Mouse (Mus musculus) liver, embryonic 15.5 days (tissue): ENCODE measurements around the gene Unc45a. TPM values are rescaled to one million over a fixed set of nuclear protein-coding genes. Genes with fewer than 3 reads are reported as not detected.
A peak's percentile ranks its signal among the peaks of the same experiment; 100 is the strongest.
"Not testable (repeated sequence)": the region's sequence is repeated elsewhere in the genome, so short reads cannot be mapped to it uniquely, and the experiment has no call there.

ENCODE experiments used
- ATAC-seq: fragments of 200-750 bp; cut with Nextera tagmentation; 2 replicates; pipeline ENCODE4 v1.8.0; 2017; ENCODE audit warnings: moderate number of reproducible peaks, mild to moderate bottlenecking, moderate library complexity; ENCODE audit not compliant: insufficient read depth
- H3K27ac ChIP-seq: fragments of 300-500 bp; sonication (generic); replicated peaks from 2 replicates; pipeline ENCODE4 v1.5.1; 2015; ENCODE audit warnings: mild to moderate bottlenecking, inconsistent platforms
- H3K27me3 ChIP-seq: fragments of 300-500 bp; sonication (generic); 2 replicates; pipeline ENCODE4 v1.6.1; 2015; ENCODE audit warnings: mild to moderate bottlenecking, inconsistent platforms
- H3K36me3 ChIP-seq: fragments of 300-500 bp; sonication (generic); replicated peaks from 2 replicates; pipeline ENCODE4 v1.6.1; 2015; ENCODE audit warnings: moderate library complexity, mild to moderate bottlenecking, inconsistent platforms
- H3K4me1 ChIP-seq: fragments of 300-500 bp; sonication (generic); replicated peaks from 2 replicates; pipeline ENCODE4 v1.6.1; 2015; ENCODE audit warnings: inconsistent platforms
- H3K4me2 ChIP-seq: fragments of 300-500 bp; sonication (generic); 2 replicates; pipeline ENCODE4 v1.6.1; 2015; ENCODE audit warnings: moderate library complexity, mild to moderate bottlenecking, inconsistent platforms
- H3K4me3 ChIP-seq: fragments of 300-500 bp; sonication (generic); replicated peaks from 2 replicates; pipeline ENCODE4 v1.5.1; 2015; ENCODE audit warnings: mild to moderate bottlenecking, inconsistent platforms
- H3K9ac ChIP-seq: fragments of 300-500 bp; sonication (generic); 2 replicates; pipeline ENCODE4 v1.6.1; 2015; ENCODE audit warnings: moderate library complexity, mild to moderate bottlenecking, inconsistent platforms
- H3K9me3 ChIP-seq: fragments of 300-500 bp; sonication (generic); replicated peaks from 2 replicates; pipeline ENCODE4 v1.6.1; 2016; ENCODE audit warnings: inconsistent platforms
- WGBS: fragments of 180-500 bp; shearing (Covaris S2); methylation state at CpG from one replicate; pipeline ENCODE4 v1.1.7; 2015; ENCODE audit warnings: mixed read lengths; ENCODE audit not compliant: insufficient replicate concordance; 5-methylcytosine and 5-hydroxymethylcytosine counted together
- polyA plus RNA-seq: library from polyadenylated mRNA; unstranded; fragments of >200 nt; fragmentation: Nextera tagmentation; extraction: Ambion mirVana; gene quantifications from 2 replicates; pipeline ENCODE4 v1.2.1, GENCODE M21; 2015

Gene Unc45a
- polyA plus RNA-seq, 1 experiment from 2014 or later: 8.9 TPM

GRCm38 (mm10) chr7:80325292-80325868 lies 15.4 kb downstream of the Unc45a start:
- WGBS: 87% methylated on average over 16 of the region's 16 CpGs
- peaks cover 37% of the 10 kb centered on the region for H3K36me3 ChIP-seq
- peaks cover 22% of the 10 kb centered on the region for H3K4me1 ChIP-seq
- H3K27me3 ChIP-seq: no peaks in the 10 kb centered on the region
- H3K4me3 ChIP-seq: no peak overlapping the region
- H3K9me3 ChIP-seq: no peaks in the 10 kb centered on the region
- no peak overlapping the region for H3K4me2 ChIP-seq
- H3K27ac ChIP-seq: 0 out of 2 replicates have a peak overlapping the region, but pooled peaks have one; percentile 81
- ATAC-seq: no peak
- H3K9ac ChIP-seq: no peak overlapping the region

- Histone ChIP-seq H3K4me1 (peaks cover 22% of the 10 kb centered on the region), H3K4me2 (peak overlapping the region; percentile 88), H3K27ac (peak overlapping the region; percentile 81), H3K36me3 (peaks cover 39% of the 10 kb centered on the region), H3K4me3 (peak overlapping the region; percentile 75)
- ATAC-seq, H3K9ac ChIP-seq, H3K27me3 ChIP-seq, H3K9me3 ChIP-seq: not testable (repeated sequence)
- 38% methylated on average over 5 of the region's 5 CpGs for WGBS
These were observed 16.0 kb downstream of the Unc45a start for GRCm38 (mm10) chr7:80324816-80325119.

GRCm38 (mm10) chr7:80324043-80324815 lies 16.6 kb downstream of the Unc45a start, which contains the start of gene Rccd1:
Gene Rccd1, minus strand, starts transcription at chr7:80324454.
- peaks cover 22% of the 10 kb centered on the region for H3K4me1 ChIP-seq
- no peaks in the 10 kb centered on the region for H3K9me3 ChIP-seq
- no peaks in the 10 kb centered on the region for H3K27me3 ChIP-seq
- 2% methylated on average over 38 of the region's 38 CpGs for WGBS
- peaks cover 43% of the 10 kb centered on the region for H3K36me3 ChIP-seq
- H3K4me2 ChIP-seq: peak within 1 kb of the TSS; percentile 88
- peak; percentile 99 for ATAC-seq
- peak within 1 kb of the TSS; percentile 75 for H3K4me3 ChIP-seq
- peak within 1 kb of the TSS; percentile 67 for H3K9ac ChIP-seq
- peak within 1 kb of the TSS; percentile 81 for H3K27ac ChIP-seq

GRCm38 (mm10) chr7:80323336-80323735 lies 17.5 kb downstream of the Unc45a start:
- Histone ChIP-seq H3K4me3 (peak overlapping the region; percentile 75), H3K4me2 (peak overlapping the region; percentile 88), H3K9me3 (no peaks in the 10 kb centered on the region), H3K27ac (peak overlapping the region; percentile 81), H3K27me3 (no peaks in the 10 kb centered on the region), H3K36me3 (peaks cover 42% of the 10 kb centered on the region), H3K4me1 (peaks cover 22% of the 10 kb centered on the region), H3K9ac (peak overlapping the region; percentile 67)
- ATAC-seq: no peak
- WGBS: 10% methylated on average over 8 of the region's 8 CpGs

GRCm38 (mm10) chr7:80319846-80320496 lies 20.8 kb downstream of the Unc45a start:
- no peaks in the 10 kb centered on the region for H3K27me3 ChIP-seq
- ATAC-seq: no peak
- H3K4me2 ChIP-seq: no peak overlapping the region
- 85% methylated on average over 19 of the region's 19 CpGs for WGBS
- H3K9ac ChIP-seq: no peak overlapping the region
- H3K9me3 ChIP-seq: no peaks in the 10 kb centered on the region
- no peak overlapping the region for H3K4me3 ChIP-seq
- H3K36me3 ChIP-seq: peaks cover 58% of the 10 kb centered on the region
- peaks cover 18% of the 10 kb centered on the region for H3K4me1 ChIP-seq
- H3K27ac ChIP-seq: no peak overlapping the region

DNA sequence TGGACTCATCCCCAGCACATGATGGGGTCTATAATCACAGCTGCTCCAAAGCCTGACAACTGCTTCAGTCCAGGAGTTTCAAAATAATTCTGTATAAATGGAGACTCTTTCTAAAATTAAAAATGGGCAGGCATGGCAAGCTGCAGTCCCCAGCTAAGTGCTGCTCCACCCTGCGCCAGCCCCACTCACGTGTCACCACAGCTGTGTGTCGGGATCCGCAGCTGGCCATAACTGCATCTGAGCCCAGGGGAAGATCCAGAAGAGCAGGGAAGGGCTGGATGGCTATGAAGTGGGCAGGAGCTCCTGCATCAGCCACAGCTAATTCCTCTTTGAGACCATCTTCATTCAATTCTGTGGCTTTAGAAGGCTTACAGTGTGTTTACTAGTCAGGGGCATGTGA lies 22.1 kb downstream of the Unc45a start:
- no peak overlapping the region for H3K27ac ChIP-seq
- no peak overlapping the region for H3K9ac ChIP-seq
- no peak for ATAC-seq
- H3K27me3 ChIP-seq: no peaks in the 10 kb centered on the region
- H3K4me3 ChIP-seq: no peak overlapping the region
- peaks cover 11% of the 10 kb centered on the region for H3K4me1 ChIP-seq
- H3K4me2 ChIP-seq: no peak overlapping the region
- peaks cover 71% of the 10 kb centered on the region for H3K36me3 ChIP-seq
- WGBS: 93% methylated on average over 4 of the region's 4 CpGs
- H3K9me3 ChIP-seq: no peaks in the 10 kb centered on the region

- H3K4me2 ChIP-seq: no peak overlapping the region
- no peak overlapping the region for H3K4me3 ChIP-seq
- H3K4me1 ChIP-seq: no peaks in the 10 kb centered on the region
- no peaks in the 10 kb centered on the region for H3K27me3 ChIP-seq
- H3K27ac ChIP-seq: no peak overlapping the region
- WGBS: 52% methylated on average over 1 of the region's 1 CpGs
- no peak for ATAC-seq
- H3K9ac ChIP-seq: no peak overlapping the region
- H3K36me3 ChIP-seq: peaks cover 82% of the 10 kb centered on the region
- H3K9me3 ChIP-seq: no peaks in the 10 kb centered on the region
These were observed 23.2 kb downstream of the Unc45a start for GRCm38 (mm10) chr7:80317439-80318115.

- H3K9ac ChIP-seq: no peak overlapping the region
- no peak overlapping the region for H3K4me2 ChIP-seq
- no peaks in the 10 kb centered on the region for H3K9me3 ChIP-seq
- no peak overlapping the region for H3K4me3 ChIP-seq
- WGBS: 64% methylated on average over 2 of the region's 2 CpGs
- H3K27ac ChIP-seq: no peak overlapping the region
- no peaks in the 10 kb centered on the region for H3K4me1 ChIP-seq
- no peak for ATAC-seq
- peaks cover 97% of the 10 kb centered on the region for H3K36me3 ChIP-seq
- H3K27me3 ChIP-seq: no peaks in the 10 kb centered on the region
These were observed 25.1 kb downstream of the Unc45a start for GRCm38 (mm10) chr7:80315733-80316132.

- no peaks in the 10 kb centered on the region for H3K9me3 ChIP-seq
- no peak overlapping the region for H3K4me2 ChIP-seq
- no peak overlapping the region for H3K4me3 ChIP-seq
- H3K4me1 ChIP-seq: no peaks in the 10 kb centered on the region
- no peaks in the 10 kb centered on the region for H3K27me3 ChIP-seq
- H3K9ac ChIP-seq: no peak overlapping the region
- no peak for ATAC-seq
- H3K36me3 ChIP-seq: peaks cover 100% of the 10 kb centered on the region
- WGBS: 79% methylated on average over 7 of the region's 7 CpGs
- H3K27ac ChIP-seq: no peak overlapping the region
These were observed 30.0 kb downstream of the Unc45a start for GRCm38 (mm10) chr7:80310771-80311170.

DNA sequence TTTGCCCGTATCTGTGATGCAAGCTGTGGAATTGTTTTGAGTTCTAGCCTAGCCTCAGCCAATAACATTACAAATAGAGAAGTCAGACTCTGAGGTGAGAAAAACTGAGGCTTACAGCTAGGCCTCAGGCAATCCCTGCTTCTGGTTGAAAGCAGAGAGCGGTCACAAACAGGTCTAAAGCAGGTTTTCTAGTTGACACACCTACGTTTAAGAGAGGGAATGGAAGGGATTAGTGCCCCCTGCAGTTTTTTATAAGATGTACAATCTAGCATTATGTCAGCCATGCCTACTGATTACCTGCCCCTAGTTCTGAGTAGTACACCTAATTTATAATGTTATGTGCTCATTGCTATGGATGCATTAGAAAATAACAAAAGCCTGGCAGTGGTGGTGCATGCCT lies 33.0 kb downstream of the Unc45a start:
- no peak overlapping the region for H3K27ac ChIP-seq
- H3K9me3 ChIP-seq: no peaks in the 10 kb centered on the region
- no peaks in the 10 kb centered on the region for H3K27me3 ChIP-seq
- H3K4me3 ChIP-seq: no peak overlapping the region
- no peak overlapping the region for H3K9ac ChIP-seq
- ATAC-seq: no peak
- no peaks in the 10 kb centered on the region for H3K4me1 ChIP-seq
- H3K36me3 ChIP-seq: peaks cover 100% of the 10 kb centered on the region
- H3K4me2 ChIP-seq: no peak overlapping the region
- 90% methylated on average over 3 of the region's 3 CpGs for WGBS

DNA sequence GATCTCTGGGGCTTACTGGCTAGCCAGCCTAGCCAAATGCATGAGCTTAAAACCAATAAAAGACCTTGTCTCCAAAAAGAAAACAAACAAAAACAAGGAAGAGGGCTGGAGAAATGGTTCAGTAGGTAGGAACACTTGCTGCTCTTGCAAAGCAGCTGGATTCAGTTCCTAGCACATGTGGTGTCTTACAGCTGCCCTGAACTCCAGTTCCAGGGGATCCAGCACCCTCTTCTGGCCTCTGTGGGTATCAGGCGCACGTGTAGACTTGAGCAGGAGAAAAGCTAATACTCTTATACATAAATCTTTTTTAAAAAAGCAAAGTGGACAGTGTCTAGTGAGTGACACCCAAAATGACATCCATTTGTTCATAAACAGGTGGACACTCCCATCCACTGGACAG lies 39.3 kb downstream of the Unc45a start:
- Histone ChIP-seq H3K36me3 (peaks cover 98% of the 10 kb centered on the region), H3K9ac (no peak overlapping the region), H3K4me3 (no peak overlapping the region), H3K4me1 (peaks cover 33% of the 10 kb centered on the region), H3K27me3 (no peaks in the 10 kb centered on the region), H3K4me2 (no peak overlapping the region), H3K27ac (no peak overlapping the region), H3K9me3 (no peaks in the 10 kb centered on the region)
- ATAC-seq: no peak
- WGBS: 83% methylated on average over 2 of the region's 2 CpGs
